Mouse (Mus musculus): Measurements from ENCODE around the gene Elp6. TPM values are rescaled to one million over a fixed set of nuclear protein-coding genes. Genes with fewer than 3 reads are reported as not detected.

Gene Elp6
- total RNA-seq, 2 experiments from 2014 or later, result 2.4 to 3.8 TPM

DNA sequence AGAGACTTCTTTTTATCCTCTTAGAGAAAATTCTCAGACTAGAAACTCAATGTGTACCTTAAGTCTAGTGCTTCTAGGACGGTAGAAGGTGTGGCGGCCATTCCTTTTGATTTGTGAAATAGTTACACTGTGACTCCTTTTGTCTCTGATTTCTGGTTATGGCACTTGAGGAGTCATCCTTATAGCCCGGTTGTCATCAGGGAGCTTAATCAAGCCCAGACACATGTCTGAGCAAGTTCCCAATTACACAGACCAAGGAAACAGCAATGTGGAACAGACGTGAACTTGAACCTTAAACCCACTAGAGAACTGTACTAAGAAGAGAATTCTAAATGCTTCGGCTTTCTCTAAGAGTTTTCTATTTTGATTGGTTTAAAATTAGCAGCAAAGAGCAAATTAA lies 45.2 kb downstream of the Elp6 start:
- intact Hi-C loops (cut with DNase I), result no loop called here

DNA sequence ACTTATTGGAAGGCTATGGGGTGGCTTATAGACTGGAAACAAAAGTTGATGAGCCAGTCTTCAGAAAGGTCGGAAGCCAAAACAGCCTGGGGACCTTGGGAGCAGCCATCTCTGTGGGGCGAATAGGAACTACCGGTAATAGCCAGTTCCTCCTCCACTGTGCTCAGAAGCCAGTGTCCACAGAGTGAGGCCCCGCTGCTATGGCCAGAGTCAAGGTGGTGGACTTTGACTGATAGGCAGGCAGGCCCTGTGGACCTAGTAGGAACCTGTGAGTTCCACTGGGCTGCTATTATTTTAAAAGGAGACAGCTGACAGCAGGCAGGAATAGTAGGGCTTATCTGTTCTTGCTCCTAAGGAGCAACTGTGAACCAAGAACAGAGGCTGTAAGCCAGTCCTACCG lies 45.6 kb downstream of the Elp6 start:
- no peak for DNase-seq
- intact Hi-C loops (cut with DNase I), result no loop called here

More for the DNA sequence above, 45.2 kb downstream of the Elp6 start:
- DNase-seq, result no peak

DNA sequence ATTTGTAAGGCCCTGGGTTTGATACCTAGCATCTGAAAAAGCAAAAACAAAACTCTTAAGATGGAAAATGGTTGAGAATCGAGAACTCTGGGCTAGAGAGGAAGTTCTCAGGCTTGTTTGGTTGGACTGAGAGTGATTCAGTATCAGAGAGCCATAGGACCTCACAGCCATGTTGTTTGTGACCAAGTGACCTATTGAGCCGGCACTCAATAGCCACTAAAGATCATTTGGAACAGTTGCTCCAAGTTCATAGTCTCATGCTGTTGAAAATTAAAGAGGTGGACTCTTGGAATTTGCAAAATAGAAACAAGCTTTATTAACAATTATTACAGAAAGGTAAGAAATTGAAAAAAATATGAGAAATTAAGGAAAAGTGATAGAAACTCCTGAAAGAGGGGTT lies 46.4 kb downstream of the Elp6 start:
- intact Hi-C loops (cut with DNase I), result no loop called here
- no peak for DNase-seq

DNA sequence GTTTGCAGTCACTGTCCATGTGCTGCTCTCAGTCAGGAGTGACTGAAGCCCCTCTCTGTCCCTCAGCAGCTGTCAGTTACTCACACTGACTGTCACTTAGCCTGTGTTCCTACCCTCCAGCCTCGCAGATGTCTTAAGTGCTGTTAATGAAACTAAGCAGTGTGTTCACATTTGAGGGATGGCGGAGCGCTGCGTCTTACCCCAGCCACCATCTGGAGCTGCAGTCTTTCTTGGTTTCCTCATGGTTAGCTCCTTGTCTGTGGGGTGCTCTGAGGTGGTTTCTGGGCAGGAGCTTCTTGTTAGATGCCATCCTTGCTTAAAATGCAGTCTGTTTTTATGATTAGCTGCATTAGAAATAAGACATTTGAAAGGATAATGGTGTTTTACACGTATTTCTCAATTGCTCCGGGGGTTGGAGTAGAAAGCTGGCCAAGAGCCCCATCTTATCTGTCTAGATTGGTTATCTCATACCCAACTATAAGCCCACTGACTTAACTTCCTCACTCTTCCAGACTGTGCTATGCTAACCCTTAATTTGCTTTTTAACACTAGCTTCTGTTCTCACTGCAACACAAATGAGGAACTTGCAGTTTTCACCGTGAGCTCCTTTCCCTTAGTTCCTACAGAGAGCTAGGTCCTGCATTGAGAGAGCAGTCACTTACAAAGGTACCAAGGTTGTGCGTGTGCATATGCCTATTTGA lies 47.1 kb downstream of the Elp6 start:
- DNase-seq, result no peak

GRCm38 (mm10) chr9:110358341-110358740 lies 53.4 kb downstream of the Elp6 start:
- intact Hi-C loops (cut with DNase I), result no loop called here
- DNase-seq, result no peak

More for the DNA sequence above, 47.1 kb downstream of the Elp6 start:
- intact Hi-C loops (cut with DNase I), result no loop called here

GRCm38 (mm10) chr9:110361299-110361698 lies 56.3 kb downstream of the Elp6 start:
- intact Hi-C loops (cut with DNase I), result no loop called here
- DNase-seq, result no peak

GRCm38 (mm10) chr9:110362337-110362736 lies 57.4 kb downstream of the Elp6 start:
- no peak for DNase-seq

DNA sequence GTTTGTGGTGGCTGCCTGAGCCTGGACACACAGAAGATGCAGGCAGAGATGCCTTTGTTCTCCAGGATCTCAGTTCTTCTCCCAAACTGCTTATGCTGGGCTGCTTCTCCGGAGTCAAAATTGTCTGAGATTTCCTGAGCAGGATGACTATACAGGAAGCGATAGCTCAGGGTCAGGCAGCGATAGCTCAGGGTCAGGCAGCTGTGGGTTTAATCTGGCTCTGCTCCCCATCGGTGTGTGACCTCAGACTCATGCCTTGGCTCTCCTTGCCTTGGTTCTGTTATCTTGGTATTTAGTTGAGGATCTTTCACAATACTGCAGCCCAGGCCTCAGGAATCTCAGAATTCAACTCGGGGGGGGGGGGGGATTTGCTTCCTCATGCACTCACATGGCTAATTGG lies 61.8 kb downstream of the Elp6 start:
- intact Hi-C loops (cut with DNase I), result loop anchor here (5.0 kb wide), 1 partner anchor 34 kb away; the partner anchor contains the start of gene Scap
- no peak for DNase-seq

More at GRCm38 (mm10) chr9:110362337-110362736, 57.4 kb downstream of the Elp6 start:
- intact Hi-C loops (cut with DNase I), result no loop called here

DNA sequence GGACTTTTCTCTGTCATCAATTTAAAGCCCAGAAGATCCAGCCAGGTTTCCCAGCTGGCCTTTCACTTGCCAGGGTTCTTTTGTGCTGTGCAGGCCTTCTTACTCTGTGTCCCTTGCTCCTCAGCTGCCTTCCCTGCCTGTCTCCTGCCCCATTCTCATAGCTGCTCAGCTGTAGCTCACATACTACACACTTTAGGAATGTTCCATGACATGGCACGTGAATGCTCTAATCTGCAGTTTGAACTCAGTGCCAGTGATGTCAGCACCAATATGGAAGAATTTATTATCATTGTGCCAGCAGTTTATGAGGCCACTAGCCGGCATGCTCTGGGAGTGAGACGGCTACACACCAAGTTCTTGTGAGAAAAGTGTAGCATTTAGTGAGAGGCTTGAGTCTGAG lies 64.9 kb downstream of the Elp6 start:
- DNase-seq, result no peak

More for the DNA sequence above, 64.9 kb downstream of the Elp6 start:
- intact Hi-C loops (cut with DNase I), result loop anchor here (5.0 kb wide), 1 partner anchor 38 kb away; the partner anchor contains the start of gene Scap

Small RNA genes lying within 50 kb of the gene (microRNA-seq; reads per million reads assigned to microRNA genes)
- gene Mir6236, result 38.6 to 71.2 reads per million in 2 experiments

Other genes starting within 250 kb of the Elp6 start
- 10 to 100 TPM; 27.7 to 30.6 TPM for gene Smarcc1, start 187.5 kb upstream of the Elp6 start, total RNA-seq (2021)
- 10 to 100 TPM; 56.8 to 71.3 TPM for gene Dhx30, start 187.3 kb upstream of the Elp6 start, total RNA-seq (2021)
- under 1 TPM; 0.32 to 0.41 TPM for gene Cspg5, start 61.4 kb upstream of the Elp6 start, total RNA-seq (2021)
- gene Scap, start 28.1 kb downstream of the Elp6 start, total RNA-seq (2021), result 10 to 100 TPM; 26.4 to 27.6 TPM
- 10 to 100 TPM; 15.4 to 17.6 TPM for gene Ptpn23, start 103.0 kb downstream of the Elp6 start, total RNA-seq (2021)
- gene Ngp, start 114.6 kb downstream of the Elp6 start, total RNA-seq (2021), result 1 to 10 TPM in 1 of 2 experiments, under 1 TPM in 1; 0.69 to 1.5 TPM
- 10 to 100 TPM; 13.3 to 13.4 TPM for gene Klhl18, start 171.5 kb downstream of the Elp6 start, total RNA-seq (2021)
- under 1 TPM; 0.24 to 0.31 TPM for gene Kif9, start 171.8 kb downstream of the Elp6 start, total RNA-seq (2021)
- 10 to 100 TPM; 51.3 to 54.2 TPM for gene Setd2, start 227.4 kb downstream of the Elp6 start, total RNA-seq (2021)